Comparison of ENCODE assay signal across 9 mouse cellular contexts in the genomic region with DNA sequence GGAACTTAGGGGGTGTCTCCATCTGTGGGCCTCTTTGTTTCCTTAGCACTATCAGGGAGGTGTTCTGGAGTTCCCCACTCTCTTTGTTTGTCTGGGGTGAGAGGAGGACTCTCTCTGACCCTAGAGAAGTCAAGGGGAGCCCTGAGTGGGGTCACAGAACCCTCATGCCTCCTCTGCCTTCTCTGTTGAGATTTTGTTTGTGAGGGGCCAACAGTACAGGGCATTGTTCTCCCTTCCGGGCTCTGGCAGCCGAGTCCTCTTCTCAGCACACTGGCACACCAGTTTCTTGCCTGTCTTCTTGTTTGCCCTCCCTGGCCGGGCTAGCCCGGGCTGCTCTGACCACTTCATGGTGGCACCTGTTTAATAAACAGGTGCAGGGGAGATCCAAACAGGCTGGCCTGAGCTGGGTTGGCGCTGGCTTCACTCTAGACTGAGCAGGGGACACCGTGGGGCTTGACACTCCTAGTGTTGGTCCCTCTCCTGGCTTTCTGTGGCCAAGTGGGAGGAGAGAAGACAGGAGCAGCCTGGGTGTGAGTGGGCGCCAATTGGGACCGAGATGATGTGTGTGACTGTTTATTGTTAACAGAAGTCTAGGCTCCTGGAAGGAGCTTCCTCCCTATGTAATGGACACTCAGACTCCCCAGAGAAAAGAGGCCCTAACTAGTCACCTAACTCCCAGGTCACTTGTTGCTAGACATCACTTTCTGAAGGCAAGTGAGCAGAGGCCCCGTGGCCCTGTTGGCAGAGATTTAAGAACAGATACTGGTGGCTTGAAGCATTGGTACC. TPM values are rescaled to one million over a fixed set of nuclear protein-coding genes. Genes with fewer than 3 reads are reported as not detected.
DNase-seq lines count a peak whose midpoint lies in the region; ATAC-seq and TF ChIP-seq lines count a peak whose summit lies in the region.
"Had no signal": no experiment of that assay in that cellular context is flagged by ENCODE, and none has a peak within 500 bp of the region (broad histone marks: within the 10 kb centered on the region; RNA-seq: fewer than 3 reads in every experiment).

No protein-coding gene starts in this region.

- H3K9me3 ChIP-seq in forebrain, postnatal 0 days (ENCODE audit: low read length) = no peaks in the 10 kb centered on the region
- no peaks in the 10 kb centered on the region for H3K9me3 ChIP-seq in midbrain, embryonic 14.5 days (ENCODE audit: control insufficient read depth, low read length)

- WGBS in cerebellum, adult 2 months = 6% methylated on average over 9 of the region's 9 CpGs
- WGBS in forebrain, postnatal 0 days = 57% methylated on average over 9 of the region's 9 CpGs
- 70% methylated on average over 9 of the region's 9 CpGs for WGBS in midbrain, embryonic 14.5 days

- H3K27ac ChIP-seq in cerebellum, adult 2 months (ENCODE audit: insufficient read depth, low read length) = peak overlapping the region; percentile 90
- H3K27ac ChIP-seq in forebrain, postnatal 0 days (ENCODE audit: low read depth, low read length) = 0 out of 2 replicates have a peak overlapping the region, but pooled peaks have one; percentile 15
- peak overlapping the region; percentile 37 for H3K27ac ChIP-seq in midbrain, embryonic 14.5 days (replicated peaks; ENCODE audit: low read depth, low read length)

- no peak overlapping the region for H3K9ac ChIP-seq in forebrain, postnatal 0 days
- H3K9ac ChIP-seq in midbrain, embryonic 14.5 days (replicated peaks; ENCODE audit: low read length) = no peak overlapping the region

- H3K4me1 ChIP-seq in cerebellum, adult 2 months (ENCODE audit: control insufficient read depth, insufficient read depth, low read length) = peaks cover 63% of the 10 kb centered on the region
- H3K4me1 ChIP-seq in forebrain, postnatal 0 days (ENCODE audit: insufficient read depth) = peaks cover 8% of the 10 kb centered on the region
- peaks cover 29% of the 10 kb centered on the region for H3K4me1 ChIP-seq in midbrain, embryonic 14.5 days (ENCODE audit: control insufficient read depth, insufficient read depth, low read length)

- H3K36me3 ChIP-seq in forebrain, postnatal 0 days (ENCODE audit: insufficient read depth) = 0 out of 2 replicates have a peak, but pooled peaks cover 3% of the 10 kb centered on the region
- H3K36me3 ChIP-seq in midbrain, embryonic 14.5 days (ENCODE audit: control insufficient read depth, insufficient read depth, low read length) = peaks cover 4% of the 10 kb centered on the region; the same call in 1 of the 2 replicates

- TF ChIP-seq CTCF in cerebellum, adult 2 months (IDR thresholded peaks at IDR 0.05; ENCODE audit: borderline replicate concordance, insufficient read depth, low read depth, low read length) = no peak
- TF ChIP-seq CTCF in forebrain, postnatal 0 days (IDR thresholded peaks at IDR 0.05; ENCODE audit: low read depth) = no peak

- H3K4me3 ChIP-seq in cerebellum, adult 2 months (replicated peaks; ENCODE audit: insufficient read depth, low read depth, low read length) = no peak overlapping the region
- H3K4me3 ChIP-seq in forebrain, postnatal 0 days (ENCODE audit: low read depth, low read length) = no peak overlapping the region
- H3K4me3 ChIP-seq in midbrain, embryonic 14.5 days (replicated peaks; ENCODE audit: low read depth, low read length) = no peak overlapping the region

- TF ChIP-seq POLR2A in cerebellum, adult 2 months (IDR thresholded peaks at IDR 0.05; ENCODE audit: borderline replicate concordance, insufficient read depth, low read length) = no peak

- peak; percentile 46 to 58 for DNase-seq in cerebellum, adult 2 months
- peak; percentile 56 to 67 for DNase-seq in lung, adult 18-20 months
- DNase-seq in lung, postnatal 10 days = no peak
- DNase-seq in forebrain, postnatal 0 days = no peak
- no peak for DNase-seq in midbrain, embryonic 14.5 days
- no peak for DNase-seq in urinary bladder, postnatal 36 days (ENCODE audit: low spot score in 2 of 2)
- no peak for DNase-seq in layer of hippocampus, adult 11-12 months (ENCODE audit: low spot score)
- DNase-seq: adrenal gland, postnatal 25 days had no signal

- H3K4me2 ChIP-seq in forebrain, postnatal 0 days (ENCODE audit: low read depth) = no peak overlapping the region
- no peak overlapping the region for H3K4me2 ChIP-seq in midbrain, embryonic 14.5 days (ENCODE audit: low read length)

- no peaks in the 10 kb centered on the region for H3K27me3 ChIP-seq in cerebellum, adult 2 months (ENCODE audit: control insufficient read depth, insufficient read depth, low read length)
- H3K27me3 ChIP-seq in forebrain, postnatal 0 days (ENCODE audit: insufficient read depth, low read length) = no peaks in the 10 kb centered on the region
- H3K27me3 ChIP-seq in midbrain, embryonic 14.5 days (ENCODE audit: control insufficient read depth, insufficient read depth, low read length) = no peaks in the 10 kb centered on the region

- ATAC-seq in cerebellum, adult (ENCODE audit: insufficient number of reproducible peaks, low FRiP score, low TSS enrichment) = no peak
- peak; percentile 12; the same call in 1 of the 2 replicates for ATAC-seq in forebrain, postnatal 0 days
- no peak for ATAC-seq in midbrain, embryonic 14.5 days (ENCODE audit: low FRiP score, low TSS enrichment)

RNA-seq across cellular contexts. Expression of a gene that starts 6.9 kb away (rescaled TPM):
- polyA plus RNA-seq in cerebellum, adult 2 months (2012; rRNA removed) = 57.4 and 67.1 TPM in 2 replicates
- total RNA-seq in forebrain, postnatal 0 days (2014; rRNA removed) = 16.5 and 24.0 TPM in 2 replicates
- 10.4 and 14.1 TPM in 2 replicates for polyA plus RNA-seq in forebrain, postnatal 0 days (2015; fragmentation: Nextera tagmentation; extraction: Ambion mirVana)
- 15.7 and 18.3 TPM in 2 replicates for polyA plus RNA-seq in midbrain, embryonic 14.5 days (2014; fragmentation: Nextera tagmentation; extraction: Ambion mirVana)

RNA-seq across cellular contexts. Expression of a gene that starts 25.0 kb away (rescaled TPM):
- 3.3 and 3.4 TPM in 2 replicates for polyA plus RNA-seq in cerebellum, adult 2 months (2012; rRNA removed)
- 4.0 and 4.5 TPM in 2 replicates for total RNA-seq in forebrain, postnatal 0 days (2014; rRNA removed)
- 3.1 and 3.5 TPM in 2 replicates for polyA plus RNA-seq in forebrain, postnatal 0 days (2015; fragmentation: Nextera tagmentation; extraction: Ambion mirVana)
- 2.0 and 3.6 TPM in 2 replicates for polyA plus RNA-seq in midbrain, embryonic 14.5 days (2014; fragmentation: Nextera tagmentation; extraction: Ambion mirVana)

RNA-seq across cellular contexts. Expression of a gene that starts 28.5 kb away (rescaled TPM):
- polyA plus RNA-seq in cerebellum, adult 2 months (2012; rRNA removed) = 5.4 and 5.7 TPM in 2 replicates
- total RNA-seq in forebrain, postnatal 0 days (2014; rRNA removed) = 0.67 and 1.6 TPM in 2 replicates
- polyA plus RNA-seq in forebrain, postnatal 0 days (2015; fragmentation: Nextera tagmentation; extraction: Ambion mirVana) = 2.9 and 4.9 TPM in 2 replicates
- polyA plus RNA-seq in midbrain, embryonic 14.5 days (2014; fragmentation: Nextera tagmentation; extraction: Ambion mirVana) = 1.0 and 1.6 TPM in 2 replicates

RNA-seq across cellular contexts. Expression of a gene that starts 49.5 kb away (rescaled TPM):
- 295 and 319 TPM in 2 replicates for polyA plus RNA-seq in cerebellum, adult 2 months (2012; rRNA removed)
- total RNA-seq in forebrain, postnatal 0 days (2014; rRNA removed) = 83.0 and 95.7 TPM in 2 replicates
- 85.8 and 101 TPM in 2 replicates for polyA plus RNA-seq in forebrain, postnatal 0 days (2015; fragmentation: Nextera tagmentation; extraction: Ambion mirVana)
- 115 and 120 TPM in 2 replicates for polyA plus RNA-seq in midbrain, embryonic 14.5 days (2014; fragmentation: Nextera tagmentation; extraction: Ambion mirVana)

RNA-seq across cellular contexts. Expression of a gene that starts 51.8 kb away (rescaled TPM):
- polyA plus RNA-seq in cerebellum, adult 2 months (2012; rRNA removed) = 110 and 123 TPM in 2 replicates
- total RNA-seq in forebrain, postnatal 0 days (2014; rRNA removed) = 89.0 and 120 TPM in 2 replicates
- 25.6 and 27.9 TPM in 2 replicates for polyA plus RNA-seq in forebrain, postnatal 0 days (2015; fragmentation: Nextera tagmentation; extraction: Ambion mirVana)
- polyA plus RNA-seq in midbrain, embryonic 14.5 days (2014; fragmentation: Nextera tagmentation; extraction: Ambion mirVana) = 59.9 and 89.5 TPM in 2 replicates

Comparison
In these comparisons a context has a peak if more than half of its experiments do, and no peak if none do; other contexts are left out.
1. DNase-seq: peak in cerebellum, adult 2 months (2 of 2) and lung, adult 18-20 months (2 of 2); none in lung, postnatal 10 days (single experiment), forebrain, postnatal 0 days (single experiment), midbrain, embryonic 14.5 days (single experiment), urinary bladder, postnatal 36 days (0 of 2) and layer of hippocampus, adult 11-12 months (single experiment).
2. H3K27ac ChIP-seq: peak in every context shown above with its lines; median percentile 90 in cerebellum, adult 2 months; 37 in midbrain, embryonic 14.5 days; 15 in forebrain, postnatal 0 days.